Mouse (Mus musculus) limb, embryonic 11.5 days (tissue): ENCODE data around the gene Shisa3. TPM values are rescaled to one million over a fixed set of nuclear protein-coding genes. Genes with fewer than 3 reads are reported as not detected.

ENCODE experiments used
- microRNA-seq: library from miRNA; unstranded; fragments of <30 nt; microRNA quantifications from one replicate; pipeline ENCODE4, GENCODE M21; 2016
- polyA plus RNA-seq: library from polyadenylated mRNA; unstranded; fragments of >200 nt; fragmentation: Nextera tagmentation; extraction: Ambion mirVana; gene quantifications from 2 replicates; pipeline ENCODE4 v1.2.1, GENCODE M21; 2014

Gene Shisa3
- polyA plus RNA-seq, 1 experiment from 2014 or later: 6.8 TPM

Small RNAs within 50 kb of the gene (microRNA-seq; reads per million reads assigned to microRNA genes)
- gene Gm23617: not detected

Other genes with a start within 250 kb of the Shisa3 start
- gene Bend4, start 179.6 kb upstream of the Shisa3 start, polyA plus RNA-seq: 12.1 and 16.0 TPM in 2 replicates
- 5.7 and 7.7 TPM in 2 replicates for gene Atp8a1, start 239.6 kb downstream of the Shisa3 start, polyA plus RNA-seq